Mouse (Mus musculus) midbrain, embryonic 16.5 days (tissue): ENCODE data around the gene Cblb. TPM values are rescaled to one million over a fixed set of nuclear protein-coding genes. Genes with fewer than 3 reads are reported as not detected.
A peak's percentile ranks its signal among the peaks of the same experiment; 100 is the strongest.

ENCODE experiments used
- ATAC-seq: fragments of 200-750 bp; cut with Nextera tagmentation; 2 replicates; pipeline ENCODE4 v1.8.0; 2017; ENCODE audit warnings: moderate TSS enrichment
- H3K27ac ChIP-seq: fragments of 300-500 bp; sonication (generic); 2 replicates; pipeline ENCODE4 v1.5.1; 2014; ENCODE audit warnings: mild to moderate bottlenecking, low read length, mixed read lengths
- H3K27me3 ChIP-seq: fragments of 300-500 bp; sonication (generic); 2 replicates; pipeline ENCODE4 v1.6.1; 2014; ENCODE audit warnings: low read depth, low read length, mixed read lengths; ENCODE audit not compliant: control insufficient read depth, insufficient read depth
- H3K36me3 ChIP-seq: fragments of 300-500 bp; sonication (generic); 2 replicates; pipeline ENCODE4 v1.6.1; 2014; ENCODE audit warnings: mild to moderate bottlenecking, low read length, moderate library complexity, mixed read lengths; ENCODE audit not compliant: control insufficient read depth, insufficient read depth
- H3K4me1 ChIP-seq: fragments of 300-500 bp; sonication (generic); 2 replicates; pipeline ENCODE4 v1.6.1; 2014; ENCODE audit warnings: mild to moderate bottlenecking, low read length, mixed read lengths; ENCODE audit not compliant: control insufficient read depth, insufficient read depth
- H3K4me2 ChIP-seq: fragments of 300-500 bp; sonication (generic); 2 replicates; pipeline ENCODE4 v1.6.1; 2014; ENCODE audit warnings: mild to moderate bottlenecking, low read length, mixed read lengths
- H3K4me3 ChIP-seq: fragments of 300-500 bp; sonication (generic); 2 replicates; pipeline ENCODE4 v1.5.1; 2014; ENCODE audit warnings: low read depth, mild to moderate bottlenecking, low read length, moderate library complexity, mixed read lengths
- H3K9ac ChIP-seq: fragments of 300-500 bp; sonication (generic); 2 replicates; pipeline ENCODE4 v1.6.1; 2014; ENCODE audit warnings: low read depth, low read length, mixed read lengths
- H3K9me3 ChIP-seq: fragments of 300-500 bp; sonication (generic); replicated peaks from 2 replicates; pipeline ENCODE4 v1.6.1; 2014; ENCODE audit warnings: mild to moderate bottlenecking, low read length, mixed read lengths; ENCODE audit not compliant: control insufficient read depth, poor library complexity, severe bottlenecking
- WGBS: fragments of 180-500 bp; shearing (Covaris S2); extraction: QIAGEN DNeasy Blood & Tissue Kit; methylation state at CpG from one replicate; pipeline ENCODE4 v1.1.7; 2014; 5-methylcytosine and 5-hydroxymethylcytosine counted together
- polyA plus RNA-seq: library from polyadenylated mRNA; unstranded; fragments of >200 nt; fragmentation: Nextera tagmentation; extraction: Ambion mirVana; gene quantifications from 2 replicates; pipeline ENCODE4 v1.2.1, GENCODE M21; 2015

The Cblb gene
- polyA plus RNA-seq, 1 experiment from 2014 or later = 10.4 TPM

- H3K27ac ChIP-seq = no peak overlapping the region
- no peak for ATAC-seq
- no peaks in the 10 kb centered on the region for H3K36me3 ChIP-seq
- H3K4me3 ChIP-seq = no peak overlapping the region
- no peaks in the 10 kb centered on the region for H3K9me3 ChIP-seq
- peaks cover 3% of the 10 kb centered on the region; the same call in 1 of the 2 replicates for H3K4me1 ChIP-seq
- no peak overlapping the region for H3K9ac ChIP-seq
- H3K4me2 ChIP-seq = no peak overlapping the region
- H3K27me3 ChIP-seq = no peaks in the 10 kb centered on the region
These were observed 93.9 kb downstream of the Cblb start for GRCm38 (mm10) chr16:52124974-52125373.

GRCm38 (mm10) chr16:52125896-52126295, 94.9 kb downstream of the Cblb start:
- H3K9ac ChIP-seq = no peak overlapping the region
- ATAC-seq = no peak
- H3K27ac ChIP-seq = no peak overlapping the region
- peaks cover 3% of the 10 kb centered on the region; the same call in 1 of the 2 replicates for H3K4me1 ChIP-seq
- WGBS = 76% methylated on average over 4 of the region's 4 CpGs
- H3K4me3 ChIP-seq = no peak overlapping the region
- H3K36me3 ChIP-seq = no peaks in the 10 kb centered on the region
- H3K4me2 ChIP-seq = no peak overlapping the region
- no peaks in the 10 kb centered on the region for H3K27me3 ChIP-seq
- no peaks in the 10 kb centered on the region for H3K9me3 ChIP-seq

- ATAC-seq = no peak
- no peak overlapping the region for H3K27ac ChIP-seq
- no peaks in the 10 kb centered on the region for H3K27me3 ChIP-seq
- no peaks in the 10 kb centered on the region for H3K4me1 ChIP-seq
- no peaks in the 10 kb centered on the region for H3K36me3 ChIP-seq
- no peak overlapping the region for H3K9ac ChIP-seq
- no peaks in the 10 kb centered on the region for H3K9me3 ChIP-seq
- H3K4me3 ChIP-seq = no peak overlapping the region
- 91% methylated on average over 5 of the region's 5 CpGs for WGBS
- no peak overlapping the region for H3K4me2 ChIP-seq
These were observed 98.4 kb downstream of the Cblb start for GRCm38 (mm10) chr16:52129357-52129905.

- no peaks in the 10 kb centered on the region for H3K36me3 ChIP-seq
- H3K27me3 ChIP-seq = no peaks in the 10 kb centered on the region
- no peak overlapping the region for H3K9ac ChIP-seq
- H3K4me3 ChIP-seq = no peak overlapping the region
- no peaks in the 10 kb centered on the region for H3K9me3 ChIP-seq
- H3K4me2 ChIP-seq = no peak overlapping the region
- no peaks in the 10 kb centered on the region for H3K4me1 ChIP-seq
- no peak for ATAC-seq
- H3K27ac ChIP-seq = no peak overlapping the region
- WGBS = 92% methylated on average over 11 of the region's 11 CpGs
These were observed 101.9 kb downstream of the Cblb start for GRCm38 (mm10) chr16:52132808-52133490.

GRCm38 (mm10) chr16:52134631-52135227, 103.7 kb downstream of the Cblb start:
- no peak overlapping the region for H3K4me2 ChIP-seq
- no peaks in the 10 kb centered on the region for H3K4me1 ChIP-seq
- 63% methylated on average over 11 of the region's 11 CpGs for WGBS
- no peak overlapping the region for H3K9ac ChIP-seq
- no peaks in the 10 kb centered on the region for H3K9me3 ChIP-seq
- 0 out of 2 replicates have a peak, but pooled peaks have one; percentile 51 for ATAC-seq
- H3K36me3 ChIP-seq = no peaks in the 10 kb centered on the region
- no peak overlapping the region for H3K27ac ChIP-seq
- H3K27me3 ChIP-seq = no peaks in the 10 kb centered on the region
- no peak overlapping the region for H3K4me3 ChIP-seq

- Histone ChIP-seq H3K4me1 (no peaks in the 10 kb centered on the region), H3K9me3 (no peaks in the 10 kb centered on the region), H3K9ac (no peak overlapping the region), H3K27ac (no peak overlapping the region), H3K36me3 (no peaks in the 10 kb centered on the region), H3K4me3 (no peak overlapping the region), H3K27me3 (no peaks in the 10 kb centered on the region), H3K4me2 (no peak overlapping the region)
- no peak for ATAC-seq
- WGBS = 76% methylated on average over 9 of the region's 9 CpGs
These were observed 104.8 kb downstream of the Cblb start for GRCm38 (mm10) chr16:52135689-52136390.

- Histone ChIP-seq H3K36me3 (peaks cover 5% of the 10 kb centered on the region; the same call in 1 of the 2 replicates), H3K9ac (no peak overlapping the region), H3K4me3 (no peak overlapping the region), H3K27ac (no peak overlapping the region), H3K27me3 (no peaks in the 10 kb centered on the region), H3K9me3 (no peaks in the 10 kb centered on the region), H3K4me1 (peaks cover 4% of the 10 kb centered on the region; the same call in 1 of the 2 replicates), H3K4me2 (no peak overlapping the region)
- WGBS = 92% methylated on average over 13 of the region's 13 CpGs
- ATAC-seq = no peak
These were observed 112.1 kb downstream of the Cblb start for GRCm38 (mm10) chr16:52143101-52143500.

- 96% methylated on average over 3 of the region's 3 CpGs for WGBS
- Histone ChIP-seq H3K36me3 (peaks cover 5% of the 10 kb centered on the region; the same call in 1 of the 2 replicates), H3K27ac (no peak overlapping the region), H3K27me3 (no peaks in the 10 kb centered on the region), H3K9ac (no peak overlapping the region), H3K4me3 (no peak overlapping the region), H3K9me3 (no peaks in the 10 kb centered on the region), H3K4me1 (peaks cover 4% of the 10 kb centered on the region; the same call in 1 of the 2 replicates), H3K4me2 (no peak overlapping the region)
- ATAC-seq = no peak
These were observed 112.8 kb downstream of the Cblb start for GRCm38 (mm10) chr16:52143818-52144217.
